Mouse (Mus musculus) ES-Bruce4 (cell line): ENCODE measurements around the gene Dpep2nb.

Experiments
- CTCF ChIP-seq: IDR thresholded peaks from one replicate; pipeline ENCODE4 v1.8.1; 2011; ENCODE audit warnings: low read depth, low read length
- EP300 ChIP-seq: IDR thresholded peaks from 2 replicates; pipeline ENCODE4 v1.6.1; 2011; ENCODE audit warnings: low read depth, low read length; ENCODE audit not compliant: insufficient read depth
- POLR2A ChIP-seq: IDR thresholded peaks from one replicate; pipeline ENCODE4 v1.8.1; 2011; ENCODE audit warnings: low read length; ENCODE audit not compliant: insufficient read depth

GRCm38 (mm10) chr8:106001908-106002307 is 3.9 kb downstream of the Dpep2nb start:
- TF ChIP-seq CTCF (no peak), POLR2A (no peak), EP300 (no peak)
